Mouse (Mus musculus): ENCODE results near the gene Cd3d. TPM values are rescaled to one million over a fixed set of nuclear protein-coding genes. Genes with fewer than 3 reads are reported as not detected.

Gene Cd3d
- total and polyA plus RNA-seq, 3 experiments = not detected

DNA sequence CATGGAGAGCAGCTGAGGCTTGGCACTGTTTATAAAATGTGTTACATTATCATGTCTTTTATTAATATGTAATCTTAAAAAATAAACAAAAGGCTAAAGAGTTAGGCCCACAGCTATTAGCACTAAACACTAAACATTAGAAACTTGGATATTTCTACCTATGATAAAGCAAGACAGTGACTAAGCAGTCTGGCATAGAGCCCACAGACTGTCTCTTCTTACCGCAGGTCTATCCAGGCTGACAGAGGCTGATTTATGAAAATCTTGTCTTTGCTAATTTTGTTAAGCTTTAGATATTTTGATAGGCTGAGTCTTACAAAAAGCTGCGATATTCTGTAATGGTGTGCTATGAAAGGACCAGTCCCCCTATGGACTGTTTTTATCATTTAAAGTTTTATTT is 11.7 kb downstream of the Cd3d start (continued):
- TF ChIP-seq ZKSCAN1 (IDR thresholded peaks at IDR 0.05; ENCODE audit: low read depth, low read length) (no peak), MAX (IDR thresholded peaks at IDR 0.05; ENCODE audit: low read length) (peak; percentile 40; the same call in 1 of the 2 replicates)

DNA sequence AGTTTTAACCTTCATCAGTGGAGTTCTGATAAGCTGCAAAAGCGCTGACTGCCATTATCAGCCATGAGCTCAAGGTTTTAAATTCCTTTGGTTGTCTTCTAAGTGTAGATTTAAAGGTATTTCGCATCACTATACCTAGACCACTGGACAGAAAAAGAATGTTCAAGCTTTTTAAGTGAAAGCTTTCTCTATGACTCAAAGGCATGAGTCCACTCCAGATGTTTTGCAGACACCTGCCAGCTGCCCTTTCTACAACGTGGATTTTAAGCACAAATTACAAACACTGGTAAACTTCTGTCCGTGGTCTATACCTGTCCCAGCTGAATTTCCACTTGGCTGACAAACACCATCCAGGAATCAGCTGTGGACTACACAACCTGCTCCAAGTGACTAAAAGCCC is 13.4 kb downstream of the Cd3d start:
- peaks cover 27 to 34% of the 10 kb centered on the region in 2 experiments for H3K4me1 ChIP-seq (ENCODE audit: control insufficient read depth in 1 of 2, insufficient read depth in 2 of 2, low read length in 2 of 2)
- peaks cover 0 to 32% of the 10 kb centered on the region in 2 experiments; a peak in 2 of 4 replicates for H3K36me3 ChIP-seq (ENCODE audit: control insufficient read depth in 1 of 2, insufficient read depth in 2 of 2, low read length in 2 of 2)
- DNase-seq (ENCODE audit: low read depth, low spot score) = no peak
- H3K79me2 ChIP-seq (ENCODE audit: control insufficient read depth, insufficient read depth, low read length, poor library complexity) = no peaks in the 10 kb centered on the region
- no peak overlapping the region for H3K4me3 ChIP-seq (ENCODE audit: control insufficient read depth in 1 of 2, insufficient read depth in 1 of 2, low read depth in 2 of 2, low read length in 2 of 2)
- no peaks in the 10 kb centered on the region for H3K27me3 ChIP-seq (ENCODE audit: control insufficient read depth in 1 of 2, insufficient read depth in 2 of 2, low read length in 2 of 2)
- no peaks in the 10 kb centered on the region for H3K9me3 ChIP-seq (replicated peaks; ENCODE audit: insufficient read depth, low read length)
- TF ChIP-seq JUND (IDR thresholded peaks at IDR 0.05; ENCODE audit: low read depth, low read length) (no peak), CHD2 (IDR thresholded peaks at IDR 0.05; ENCODE audit: low read length) (no peak), CHD1 (IDR thresholded peaks at IDR 0.05; ENCODE audit: low read depth, low read length) (no peak), ZKSCAN1 (IDR thresholded peaks at IDR 0.05; ENCODE audit: low read depth, low read length) (no peak), ETS1 (IDR thresholded peaks at IDR 0.05; ENCODE audit: low read depth, low read length) (peak; percentile 34; the same call in 1 of the 2 replicates), ZC3H11A (IDR thresholded peaks at IDR 0.05; ENCODE audit: low read depth, low read length) (no peak), EP300 (IDR thresholded peaks at IDR 0.05; ENCODE audit: low read depth in 1 of 2, low read length in 2 of 2) (peak; percentile 13 to 22; a peak in 2 of 4 replicates), GATA1 (IDR thresholded peaks at IDR 0.05; ENCODE audit: low read depth, low read length) (peak; percentile 48), POLR2AphosphoS5 (IDR thresholded peaks at IDR 0.05; ENCODE audit: borderline replicate concordance, low read depth, low read length) (no peak), RAD21 (IDR thresholded peaks at IDR 0.05; ENCODE audit: low read depth, low read length) (no peak), ZMIZ1 (IDR thresholded peaks at IDR 0.05; ENCODE audit: low read depth, low read length) (no peak), KAT2A (conservative IDR thresholded peaks at IDR 0.05; ENCODE audit: low read depth, low read length) (no peak), GABPA (IDR thresholded peaks at IDR 0.05; ENCODE audit: low read depth, low read length) (no peak)
- no peak overlapping the region for H3K9ac ChIP-seq (ENCODE audit: control insufficient read depth, low read depth, low read length, poor library complexity, severe bottlenecking)
- peak overlapping the region; percentile 19 for H3K27ac ChIP-seq (ENCODE audit: control insufficient read depth, low read depth, low read length)

- peaks cover 0 to 26% of the 10 kb centered on the region in 2 experiments; a peak in 2 of 4 replicates for H3K36me3 ChIP-seq (ENCODE audit: control insufficient read depth in 1 of 2, insufficient read depth in 2 of 2, low read length in 2 of 2)
- H3K4me1 ChIP-seq (ENCODE audit: control insufficient read depth in 1 of 2, insufficient read depth in 2 of 2, low read length in 2 of 2) = peaks cover 25% of the 10 kb centered on the region in 2 experiments
- H3K27ac ChIP-seq (ENCODE audit: control insufficient read depth, low read depth, low read length) = no peak overlapping the region
- no peak for DNase-seq (ENCODE audit: low read depth, low spot score)
- no peak overlapping the region for H3K4me3 ChIP-seq (ENCODE audit: control insufficient read depth in 1 of 2, insufficient read depth in 1 of 2, low read depth in 2 of 2, low read length in 2 of 2)
- no peaks in the 10 kb centered on the region for H3K27me3 ChIP-seq (ENCODE audit: control insufficient read depth in 1 of 2, insufficient read depth in 2 of 2, low read length in 2 of 2)
- H3K9me3 ChIP-seq (replicated peaks; ENCODE audit: insufficient read depth, low read length) = no peaks in the 10 kb centered on the region
- H3K79me2 ChIP-seq (ENCODE audit: control insufficient read depth, insufficient read depth, low read length, poor library complexity) = no peaks in the 10 kb centered on the region
- TF ChIP-seq CHD2 (IDR thresholded peaks at IDR 0.05; ENCODE audit: low read length) (no peak), JUND (IDR thresholded peaks at IDR 0.05; ENCODE audit: low read depth, low read length) (no peak), ZMIZ1 (IDR thresholded peaks at IDR 0.05; ENCODE audit: low read depth, low read length) (no peak), ELF1 (IDR thresholded peaks at IDR 0.05; ENCODE audit: low read depth, low read length) (no peak), MEF2A (IDR thresholded peaks at IDR 0.05; ENCODE audit: extremely low read depth, insufficient replicate concordance, low read depth, low read length, poor library complexity, severe bottlenecking) (no peak)
- no peak overlapping the region for H3K9ac ChIP-seq (ENCODE audit: control insufficient read depth, low read depth, low read length, poor library complexity, severe bottlenecking)
Observed at GRCm38 (mm10) chr9:44996590-44996989, 15.0 kb downstream of the Cd3d start.

Data from MEL (cell line).